Mouse (Mus musculus): Measurements from ENCODE around the gene Cxxc4. TPM values are rescaled to one million over a fixed set of nuclear protein-coding genes. Genes with fewer than 3 reads are reported as not detected.

Gene Cxxc4
- polyA plus RNA-seq, 1 experiment from 2014 or later, result 4.9 TPM

DNA sequence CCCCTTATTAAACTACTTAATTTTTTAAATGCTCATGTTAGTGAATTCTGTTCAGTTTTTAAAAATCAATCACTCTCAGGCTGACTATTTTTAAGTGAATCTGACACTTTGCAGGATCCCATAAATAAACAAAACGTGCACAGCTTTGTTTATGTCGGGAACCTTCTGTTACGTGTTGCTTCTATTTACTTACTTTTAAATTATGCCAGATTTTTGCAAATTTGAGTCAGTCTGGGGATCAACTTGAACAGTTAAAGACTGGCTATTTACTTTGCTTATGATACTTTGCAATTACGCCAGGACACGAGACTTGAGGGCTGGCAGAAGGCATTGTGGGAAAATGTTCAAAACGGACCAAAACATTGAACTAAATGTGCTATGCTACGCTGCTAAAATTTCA lies 12.3 kb upstream of the Cxxc4 start:
- 70% methylated on average over 7 of the region's 7 CpGs for WGBS
- H3K4me1 ChIP-seq (ENCODE audit: control insufficient read depth, insufficient read depth, low read length), result no peaks in the 10 kb centered on the region
- H3K9ac ChIP-seq (ENCODE audit: low read length), result no peak overlapping the region
- no peak overlapping the region for H3K27ac ChIP-seq (ENCODE audit: low read length)
- no peak overlapping the region for H3K4me2 ChIP-seq (ENCODE audit: low read depth, low read length)
- H3K36me3 ChIP-seq (ENCODE audit: control insufficient read depth, insufficient read depth, low read length), result no peaks in the 10 kb centered on the region
- no peak for ATAC-seq (ENCODE audit: insufficient read depth, low FRiP score)
- no peaks in the 10 kb centered on the region for H3K9me3 ChIP-seq (replicated peaks; ENCODE audit: control insufficient read depth, low read length)
- H3K27me3 ChIP-seq (ENCODE audit: control insufficient read depth, insufficient read depth, low read length), result no peaks in the 10 kb centered on the region
- H3K4me3 ChIP-seq (replicated peaks; ENCODE audit: low read length), result no peak overlapping the region

DNA sequence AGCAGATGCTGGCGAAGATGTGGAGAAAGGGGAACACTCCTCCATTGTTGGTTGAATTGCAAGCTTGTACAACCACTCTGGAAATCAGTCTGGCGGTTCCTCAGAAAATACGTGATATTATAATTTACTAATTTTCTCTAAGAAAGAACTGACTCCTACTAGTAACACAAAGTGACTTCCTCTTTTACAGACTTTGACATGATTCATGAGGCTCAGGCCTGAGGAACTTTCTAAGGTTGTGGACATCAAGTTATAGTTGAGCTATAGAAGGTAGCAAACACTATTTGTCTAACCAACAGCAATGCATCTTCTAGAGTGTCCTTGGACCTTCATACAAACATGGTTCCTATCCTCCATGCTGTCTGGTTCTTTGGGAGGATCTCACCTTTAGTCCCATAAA lies 10.4 kb upstream of the Cxxc4 start:
- no peak overlapping the region for H3K27ac ChIP-seq (ENCODE audit: low read length)
- H3K9me3 ChIP-seq (replicated peaks; ENCODE audit: control insufficient read depth, low read length), result no peaks in the 10 kb centered on the region
- no peak overlapping the region for H3K4me3 ChIP-seq (replicated peaks; ENCODE audit: low read length)
- 90% methylated on average over 3 of the region's 3 CpGs for WGBS
- no peak overlapping the region for H3K9ac ChIP-seq (ENCODE audit: low read length)
- H3K27me3 ChIP-seq (ENCODE audit: control insufficient read depth, insufficient read depth, low read length), result no peaks in the 10 kb centered on the region
- no peaks in the 10 kb centered on the region for H3K36me3 ChIP-seq (ENCODE audit: control insufficient read depth, insufficient read depth, low read length)
- H3K4me1 ChIP-seq (ENCODE audit: control insufficient read depth, insufficient read depth, low read length), result no peaks in the 10 kb centered on the region
- ATAC-seq (ENCODE audit: insufficient read depth, low FRiP score), result no peak
- no peak overlapping the region for H3K4me2 ChIP-seq (ENCODE audit: low read depth, low read length)

DNA sequence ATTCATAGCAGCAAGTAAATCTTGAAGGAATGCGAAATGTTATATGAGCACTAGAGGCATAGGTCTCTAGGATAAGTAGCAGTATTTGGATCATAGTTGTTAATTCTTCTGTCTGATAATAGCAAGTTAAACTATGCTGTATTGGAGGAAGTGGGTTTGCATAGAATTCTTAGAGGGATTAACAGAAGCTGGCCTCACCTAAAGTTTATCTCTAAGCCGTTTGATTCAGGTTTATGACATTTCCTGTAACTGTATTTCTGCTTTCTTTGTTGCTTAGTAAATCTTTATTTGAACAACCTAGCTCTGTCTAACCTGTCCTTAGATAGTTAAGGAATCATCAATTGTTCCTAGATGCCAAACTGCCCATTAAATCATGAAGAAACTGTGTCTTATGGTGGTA lies 3.5 kb upstream of the Cxxc4 start:
- Histone ChIP-seq H3K27ac (ENCODE audit: low read length) (no peak overlapping the region), H3K36me3 (ENCODE audit: control insufficient read depth, insufficient read depth, low read length) (no peaks in the 10 kb centered on the region), H3K9me3 (replicated peaks; ENCODE audit: control insufficient read depth, low read length) (no peaks in the 10 kb centered on the region), H3K4me1 (ENCODE audit: control insufficient read depth, insufficient read depth, low read length) (no peaks in the 10 kb centered on the region), H3K4me3 (replicated peaks; ENCODE audit: low read length) (no peak overlapping the region), H3K9ac (ENCODE audit: low read length) (no peak overlapping the region), H3K4me2 (ENCODE audit: low read depth, low read length) (no peak overlapping the region), H3K27me3 (ENCODE audit: control insufficient read depth, insufficient read depth, low read length) (no peaks in the 10 kb centered on the region)
- ATAC-seq (ENCODE audit: insufficient read depth, low FRiP score), result no peak
- 71% methylated on average over 2 of the region's 2 CpGs for WGBS

DNA sequence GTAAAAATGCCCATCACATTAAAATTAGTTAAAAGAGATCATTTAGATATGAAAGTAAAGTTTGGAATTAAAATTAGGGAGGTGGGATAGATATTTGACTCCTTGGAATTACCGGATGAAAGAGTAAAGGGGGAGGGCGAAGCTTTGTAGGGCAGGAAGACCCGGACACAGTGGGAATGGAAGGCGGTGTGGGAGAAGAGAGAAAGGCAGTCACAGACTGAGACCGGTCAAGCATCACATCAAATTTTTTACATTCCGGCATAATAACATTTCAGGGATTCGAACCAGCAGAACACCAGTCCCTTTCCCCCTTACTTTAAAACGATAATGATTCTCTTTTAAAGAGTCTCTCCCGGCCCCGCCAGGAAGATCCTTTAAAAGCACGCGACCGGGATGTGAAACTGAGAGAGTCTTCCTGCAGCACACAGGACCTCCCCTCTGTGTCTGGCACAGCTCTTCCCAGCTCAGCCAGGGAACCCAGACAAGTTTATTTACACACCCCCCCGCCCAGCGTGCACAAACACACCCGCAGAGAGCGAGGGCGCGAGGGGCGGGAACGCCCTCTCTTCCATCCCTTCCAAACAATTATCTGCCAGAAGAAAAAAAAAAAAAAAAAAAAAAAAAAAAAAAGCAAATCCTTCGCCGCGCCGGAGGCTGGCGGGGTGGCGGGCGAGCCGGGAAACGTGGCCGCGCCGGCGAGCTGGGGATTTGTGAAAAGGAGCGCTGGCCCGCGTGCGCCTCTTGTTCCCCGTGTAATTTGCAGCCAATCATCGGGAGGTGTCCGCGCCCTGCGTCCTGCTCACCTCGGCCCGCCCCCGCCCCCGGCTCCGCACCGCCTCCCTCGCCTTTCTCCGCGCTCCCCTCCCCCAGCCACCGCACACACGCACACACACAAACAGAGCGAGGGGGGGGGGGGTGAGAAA lies 532 bp upstream of the Cxxc4 start:
- H3K27me3 ChIP-seq (ENCODE audit: control insufficient read depth, insufficient read depth, low read length), result no peaks in the 10 kb centered on the region
- peak overlapping the region; percentile 64 for H3K9ac ChIP-seq (ENCODE audit: low read length)
- H3K4me2 ChIP-seq (ENCODE audit: low read depth, low read length), result peak overlapping the region; percentile 68
- peak; percentile 84 for ATAC-seq (ENCODE audit: insufficient read depth, low FRiP score)
- H3K4me1 ChIP-seq (ENCODE audit: control insufficient read depth, insufficient read depth, low read length), result no peaks in the 10 kb centered on the region
- no peaks in the 10 kb centered on the region for H3K9me3 ChIP-seq (replicated peaks; ENCODE audit: control insufficient read depth, low read length)
- peak overlapping the region; percentile 52 for H3K4me3 ChIP-seq (replicated peaks; ENCODE audit: low read length)
- under 1% methylated on average over 48 of the region's 55 CpGs for WGBS
- H3K36me3 ChIP-seq (ENCODE audit: control insufficient read depth, insufficient read depth, low read length), result no peaks in the 10 kb centered on the region
- H3K27ac ChIP-seq (ENCODE audit: low read length), result peak overlapping the region; percentile 79

DNA sequence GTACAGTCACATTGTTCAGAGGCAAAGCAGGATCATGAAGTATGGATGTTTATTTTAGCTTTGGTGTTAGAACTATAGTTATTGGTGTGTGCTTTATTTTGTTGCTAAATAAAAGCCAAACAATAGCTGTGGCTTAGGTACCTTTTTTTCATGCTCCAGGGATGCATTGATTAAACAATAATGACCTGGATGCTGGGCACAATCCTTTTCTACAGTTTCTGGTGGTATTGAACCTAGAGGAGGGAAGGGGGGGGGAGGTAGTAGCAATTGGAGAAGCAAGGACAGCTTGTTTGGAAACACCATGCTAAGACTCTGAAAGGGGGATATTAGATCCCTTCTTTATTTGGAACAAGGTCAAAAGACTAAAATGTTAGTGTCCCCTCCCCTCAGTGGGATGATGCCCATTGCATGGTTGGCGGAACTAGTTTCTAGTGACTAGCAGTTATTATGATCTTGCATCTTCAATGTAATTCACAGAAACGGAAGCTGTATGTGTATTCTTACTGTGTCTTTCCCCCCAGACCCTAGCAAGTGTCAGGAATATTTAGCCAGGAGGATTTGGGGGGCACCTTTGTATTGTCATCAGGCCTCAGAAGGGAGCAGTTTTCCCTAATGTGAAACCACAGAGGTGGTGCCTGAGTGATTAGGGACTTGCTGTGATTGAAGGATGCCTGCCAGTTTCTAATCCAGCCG lies 975 bp downstream of the Cxxc4 start:
- H3K9me3 ChIP-seq (replicated peaks; ENCODE audit: control insufficient read depth, low read length), result no peaks in the 10 kb centered on the region
- H3K4me1 ChIP-seq (ENCODE audit: control insufficient read depth, insufficient read depth, low read length), result no peaks in the 10 kb centered on the region
- WGBS, result 54% methylated on average over 3 of the region's 3 CpGs
- H3K4me2 ChIP-seq (ENCODE audit: low read depth, low read length), result peak overlapping the region; percentile 68
- H3K27me3 ChIP-seq (ENCODE audit: control insufficient read depth, insufficient read depth, low read length), result no peaks in the 10 kb centered on the region
- ATAC-seq (ENCODE audit: insufficient read depth, low FRiP score), result no peak
- peak overlapping the region; percentile 79; the same call in 1 of the 2 replicates for H3K27ac ChIP-seq (ENCODE audit: low read length)
- H3K4me3 ChIP-seq (replicated peaks; ENCODE audit: low read length), result peak overlapping the region; percentile 52
- no peaks in the 10 kb centered on the region for H3K36me3 ChIP-seq (ENCODE audit: control insufficient read depth, insufficient read depth, low read length)
- H3K9ac ChIP-seq (ENCODE audit: low read length), result no peak overlapping the region

DNA sequence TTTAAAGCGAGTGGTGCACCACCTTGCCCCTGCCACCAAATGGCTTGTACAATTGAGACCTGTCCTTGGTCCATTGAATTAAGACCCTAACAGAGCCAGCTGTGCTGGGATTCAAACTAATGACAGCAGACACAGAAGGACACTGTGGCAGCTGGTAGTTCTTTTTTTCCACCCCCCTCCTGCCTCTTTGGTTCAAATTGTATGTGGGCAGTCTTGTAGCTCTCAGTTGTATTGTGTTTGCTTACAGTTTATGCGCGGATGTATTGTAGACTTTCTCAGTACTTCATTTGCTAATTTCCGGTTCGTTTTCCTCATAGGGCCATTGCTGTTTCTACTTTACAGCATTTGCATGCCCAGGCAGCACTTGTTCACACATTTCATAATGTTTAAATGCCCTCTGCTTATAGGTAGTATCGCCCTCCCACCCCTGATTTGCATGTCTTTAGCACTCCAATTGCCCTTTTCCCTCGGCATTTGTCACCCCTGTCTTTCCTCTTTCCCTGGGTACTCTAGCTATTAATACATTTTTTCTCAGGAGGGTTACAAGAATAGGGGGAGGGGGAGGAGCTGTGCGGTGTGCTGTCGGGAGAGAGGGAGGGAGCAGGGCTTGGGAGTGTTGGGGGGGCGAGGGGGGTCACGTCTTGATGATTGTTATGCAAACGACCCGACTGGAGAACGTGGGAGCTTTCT lies 2.5 kb downstream of the Cxxc4 start:
- Histone ChIP-seq H3K27ac (ENCODE audit: low read length) (peak overlapping the region; percentile 93), H3K36me3 (ENCODE audit: control insufficient read depth, insufficient read depth, low read length) (no peaks in the 10 kb centered on the region), H3K27me3 (ENCODE audit: control insufficient read depth, insufficient read depth, low read length) (no peaks in the 10 kb centered on the region), H3K4me1 (ENCODE audit: control insufficient read depth, insufficient read depth, low read length) (peaks cover 4% of the 10 kb centered on the region; the same call in 1 of the 2 replicates), H3K4me2 (ENCODE audit: low read depth, low read length) (peak overlapping the region; percentile 91), H3K9me3 (replicated peaks; ENCODE audit: control insufficient read depth, low read length) (no peaks in the 10 kb centered on the region), H3K4me3 (replicated peaks; ENCODE audit: low read length) (peak overlapping the region; percentile 71), H3K9ac (ENCODE audit: low read length) (peak overlapping the region; percentile 84)
- 6% methylated on average over 14 of the region's 14 CpGs for WGBS
- no peak for ATAC-seq (ENCODE audit: insufficient read depth, low FRiP score)

DNA sequence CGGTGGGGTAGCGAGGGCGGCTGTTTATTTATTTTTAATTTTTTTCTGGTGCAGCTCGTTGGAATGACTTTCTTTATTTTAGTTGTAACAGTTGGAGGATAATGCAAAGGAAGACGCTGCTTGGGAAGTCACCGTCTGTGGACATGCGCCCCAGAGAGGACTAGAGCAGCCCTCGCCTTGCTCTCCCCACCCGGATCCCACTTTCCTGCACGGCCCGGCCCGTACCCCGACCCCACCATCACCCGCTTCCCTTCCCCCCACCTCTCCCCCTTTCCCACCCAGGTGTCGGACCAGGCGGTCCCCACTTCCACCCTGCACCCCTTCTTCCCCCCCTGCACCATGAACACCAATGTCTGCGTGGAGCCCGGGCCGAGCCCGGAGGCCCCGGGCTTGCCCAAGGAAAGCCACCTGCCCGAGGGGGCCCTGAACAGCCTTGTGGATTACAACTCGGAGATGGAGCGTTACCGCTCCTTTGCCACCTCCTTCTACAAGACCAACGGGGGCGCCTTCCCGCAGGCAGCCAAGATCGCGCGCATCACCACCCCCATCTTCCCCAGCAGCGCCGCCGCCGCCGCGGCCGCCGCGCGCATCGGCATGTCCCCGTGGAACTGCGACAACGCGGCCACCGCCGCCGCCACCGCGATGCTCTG lies 3.2 kb downstream of the Cxxc4 start:
- H3K9me3 ChIP-seq (replicated peaks; ENCODE audit: control insufficient read depth, low read length), result no peaks in the 10 kb centered on the region
- H3K27me3 ChIP-seq (ENCODE audit: control insufficient read depth, insufficient read depth, low read length), result no peaks in the 10 kb centered on the region
- ATAC-seq (ENCODE audit: insufficient read depth, low FRiP score), result peak; percentile 23; the same call in 1 of the 2 replicates
- H3K4me1 ChIP-seq (ENCODE audit: control insufficient read depth, insufficient read depth, low read length), result peaks cover 4% of the 10 kb centered on the region; the same call in 1 of the 2 replicates
- H3K27ac ChIP-seq (ENCODE audit: low read length), result peak overlapping the region; percentile 93
- H3K4me3 ChIP-seq (replicated peaks; ENCODE audit: low read length), result peak overlapping the region; percentile 71
- no peaks in the 10 kb centered on the region for H3K36me3 ChIP-seq (ENCODE audit: control insufficient read depth, insufficient read depth, low read length)
- peak overlapping the region; percentile 91 for H3K4me2 ChIP-seq (ENCODE audit: low read depth, low read length)
- peak overlapping the region; percentile 84 for H3K9ac ChIP-seq (ENCODE audit: low read length)
- WGBS, result 0% methylated on average over 42 of the region's 51 CpGs

DNA sequence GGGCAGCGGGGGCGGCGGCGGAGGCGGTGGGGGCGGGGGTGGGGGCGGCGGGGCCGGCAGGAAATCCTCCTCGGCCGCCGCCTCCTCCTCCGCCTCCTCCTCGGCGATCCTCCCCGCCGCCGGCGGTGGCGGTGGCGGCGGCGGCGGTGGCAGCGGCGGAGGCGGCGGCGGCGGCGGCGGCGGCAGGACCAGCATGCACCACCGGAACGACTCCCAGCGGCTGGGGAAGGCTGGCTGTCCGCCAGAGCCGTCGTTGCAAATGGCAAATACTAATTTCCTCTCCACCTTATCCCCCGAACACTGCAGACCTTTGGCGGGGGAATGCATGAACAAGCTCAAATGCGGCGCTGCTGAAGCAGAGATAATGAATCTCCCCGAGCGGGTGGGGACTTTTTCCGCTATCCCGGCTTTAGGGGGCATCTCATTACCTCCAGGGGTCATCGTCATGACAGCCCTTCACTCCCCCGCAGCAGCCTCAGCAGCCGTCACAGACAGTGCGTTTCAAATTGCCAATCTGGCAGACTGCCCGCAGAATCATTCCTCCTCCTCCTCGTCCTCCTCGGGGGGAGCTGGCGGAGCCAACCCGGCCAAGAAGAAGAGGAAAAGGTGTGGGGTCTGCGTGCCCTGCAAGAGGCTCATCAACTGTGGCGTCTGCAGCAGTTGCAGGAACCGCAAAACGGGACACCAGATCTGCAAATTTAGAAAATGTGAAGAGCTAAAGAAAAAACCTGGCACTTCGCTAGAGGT lies 3.9 kb downstream of the Cxxc4 start:
- Histone ChIP-seq H3K9me3 (replicated peaks; ENCODE audit: control insufficient read depth, low read length) (no peaks in the 10 kb centered on the region), H3K4me2 (ENCODE audit: low read depth, low read length) (peak overlapping the region; percentile 91), H3K4me3 (replicated peaks; ENCODE audit: low read length) (peak overlapping the region; percentile 71), H3K27me3 (ENCODE audit: control insufficient read depth, insufficient read depth, low read length) (no peaks in the 10 kb centered on the region), H3K27ac (ENCODE audit: low read length) (peak overlapping the region; percentile 93), H3K4me1 (ENCODE audit: control insufficient read depth, insufficient read depth, low read length) (peaks cover 4% of the 10 kb centered on the region; the same call in 1 of the 2 replicates), H3K36me3 (ENCODE audit: control insufficient read depth, insufficient read depth, low read length) (no peaks in the 10 kb centered on the region), H3K9ac (ENCODE audit: low read length) (peak overlapping the region; percentile 84)
- peak; percentile 23; the same call in 1 of the 2 replicates for ATAC-seq (ENCODE audit: insufficient read depth, low FRiP score)
- WGBS, result under 1% methylated on average over 26 of the region's 61 CpGs
